Mouse (Mus musculus): Measurements from ENCODE around the gene Stat5b.
A peak's percentile ranks its signal among the peaks of the same experiment; 100 is the strongest.

- TF ChIP-seq POLR2A (IDR thresholded peaks at IDR 0.05; ENCODE audit: borderline replicate concordance, control insufficient read depth, low read depth, low read length) (0 out of 2 replicates have a peak, but pooled peaks have one; percentile 16), CTCF (IDR thresholded peaks at IDR 0.05; ENCODE audit: control insufficient read depth, insufficient read depth, low read length) (no peak)
Observed at GRCm38 (mm10) chr11:100806380-100807305, 43.9 kb downstream of the Stat5b start.
